Mouse (Mus musculus) stomach, embryonic 15.5 days (tissue): ENCODE data around the gene Fcho2. TPM values are rescaled to one million over a fixed set of nuclear protein-coding genes. Genes with fewer than 3 reads are reported as not detected.
"Not testable (repeated sequence)": the region's sequence is repeated elsewhere in the genome, so short reads cannot be mapped to it uniquely, and the experiment has no call there.

ENCODE experiments used
- ATAC-seq: fragments of 200-750 bp; cut with Nextera tagmentation; 2 replicates; pipeline ENCODE4 v1.8.0; 2017; ENCODE audit warnings: low read depth, moderate number of reproducible peaks, moderate TSS enrichment; ENCODE audit not compliant: insufficient read depth, low FRiP score
- H3K27ac ChIP-seq: fragments of 300-500 bp; sonication (generic); 2 replicates; pipeline ENCODE4 v1.5.1; 2015; ENCODE audit warnings: mild to moderate bottlenecking, inconsistent platforms
- H3K27me3 ChIP-seq: fragments of 300-500 bp; sonication (generic); replicated peaks from 2 replicates; pipeline ENCODE4 v1.6.1; 2015; ENCODE audit warnings: inconsistent platforms
- H3K36me3 ChIP-seq: fragments of 300-500 bp; sonication (generic); 2 replicates; pipeline ENCODE4 v1.6.1; 2015; ENCODE audit warnings: inconsistent platforms
- H3K4me1 ChIP-seq: fragments of 300-500 bp; sonication (generic); 2 replicates; pipeline ENCODE4 v1.6.1; 2015; ENCODE audit warnings: inconsistent platforms
- H3K4me2 ChIP-seq: fragments of 300-500 bp; sonication (generic); 2 replicates; pipeline ENCODE4 v1.6.1; 2015; ENCODE audit warnings: mild to moderate bottlenecking, inconsistent platforms
- H3K4me3 ChIP-seq: fragments of 300-500 bp; sonication (generic); replicated peaks from 2 replicates; pipeline ENCODE4 v1.5.1; 2015; ENCODE audit warnings: inconsistent platforms
- H3K9ac ChIP-seq: fragments of 300-500 bp; sonication (generic); 2 replicates; pipeline ENCODE4 v1.6.1; 2015; ENCODE audit warnings: inconsistent platforms
- H3K9me3 ChIP-seq: fragments of 300-500 bp; sonication (generic); 2 replicates; pipeline ENCODE4 v1.6.1; 2016; ENCODE audit warnings: inconsistent platforms
- WGBS: fragments of 180-500 bp; shearing (Covaris S2); methylation state at CpG from one replicate; pipeline ENCODE4 v1.1.7; 2015; 5-methylcytosine and 5-hydroxymethylcytosine counted together
- polyA plus RNA-seq: library from polyadenylated mRNA; unstranded; fragments of >200 nt; fragmentation: Nextera tagmentation; extraction: Ambion mirVana; gene quantifications from 2 replicates; pipeline ENCODE4 v1.2.1, GENCODE M21; 2015

Gene Fcho2
- polyA plus RNA-seq, 1 experiment from 2014 or later = 47.8 TPM

DNA sequence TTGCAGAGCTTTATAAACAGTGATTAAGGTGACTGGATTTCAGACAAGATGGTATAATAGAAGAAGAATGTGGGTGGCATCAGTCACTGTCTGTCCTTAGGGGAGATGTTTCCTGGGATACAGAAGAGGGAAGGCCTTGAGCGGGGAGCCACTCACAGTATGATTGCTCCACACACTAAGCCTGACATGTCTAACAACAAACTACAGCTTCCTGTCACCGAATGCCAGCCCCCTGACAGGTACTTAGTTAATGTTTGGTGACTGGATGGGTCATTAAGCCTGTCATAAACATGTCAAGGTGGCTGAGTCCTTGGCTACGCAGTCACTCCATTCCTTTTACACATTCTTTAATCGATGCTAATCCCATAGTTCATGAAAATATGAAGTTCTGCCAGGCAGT is 3.0 kb upstream of the Fcho2 start:
- Histone ChIP-seq H3K9ac (no peak overlapping the region), H3K9me3 (no peaks in the 10 kb centered on the region), H3K36me3 (no peaks in the 10 kb centered on the region), H3K4me2 (no peak overlapping the region), H3K4me1 (peaks cover 11% of the 10 kb centered on the region; the same call in 1 of the 2 replicates), H3K4me3 (no peak overlapping the region), H3K27me3 (no peaks in the 10 kb centered on the region), H3K27ac (no peak overlapping the region)
- 63% methylated on average over 4 of the region's 4 CpGs for WGBS
- ATAC-seq = no peak

DNA sequence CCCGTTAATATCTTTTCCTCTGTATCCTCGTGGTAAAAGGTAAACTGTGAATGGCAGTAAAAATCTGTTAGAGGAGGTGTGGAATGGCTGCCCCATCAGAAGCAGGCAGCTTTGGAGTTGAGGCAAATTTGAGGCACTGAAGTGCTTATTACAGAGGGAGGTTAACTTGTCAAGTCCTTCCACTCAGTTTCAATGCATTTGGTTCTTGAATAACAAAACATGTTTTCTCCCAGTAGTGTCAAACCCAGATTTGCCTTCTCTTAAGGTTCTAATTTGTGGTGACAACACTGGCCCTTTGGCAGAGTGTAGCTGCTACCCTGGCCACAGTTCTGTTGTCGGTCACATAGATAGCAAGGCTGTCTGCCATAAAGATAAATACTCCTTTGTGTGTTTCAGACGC is 2.5 kb upstream of the Fcho2 start:
- Histone ChIP-seq H3K4me3 (no peak overlapping the region), H3K36me3 (no peaks in the 10 kb centered on the region), H3K9ac (no peak overlapping the region), H3K9me3 (no peaks in the 10 kb centered on the region), H3K4me1 (peaks cover 11% of the 10 kb centered on the region; the same call in 1 of the 2 replicates), H3K27me3 (no peaks in the 10 kb centered on the region), H3K27ac (no peak overlapping the region), H3K4me2 (no peak overlapping the region)
- WGBS = 42% methylated on average over 4 of the region's 4 CpGs
- ATAC-seq = no peak

DNA sequence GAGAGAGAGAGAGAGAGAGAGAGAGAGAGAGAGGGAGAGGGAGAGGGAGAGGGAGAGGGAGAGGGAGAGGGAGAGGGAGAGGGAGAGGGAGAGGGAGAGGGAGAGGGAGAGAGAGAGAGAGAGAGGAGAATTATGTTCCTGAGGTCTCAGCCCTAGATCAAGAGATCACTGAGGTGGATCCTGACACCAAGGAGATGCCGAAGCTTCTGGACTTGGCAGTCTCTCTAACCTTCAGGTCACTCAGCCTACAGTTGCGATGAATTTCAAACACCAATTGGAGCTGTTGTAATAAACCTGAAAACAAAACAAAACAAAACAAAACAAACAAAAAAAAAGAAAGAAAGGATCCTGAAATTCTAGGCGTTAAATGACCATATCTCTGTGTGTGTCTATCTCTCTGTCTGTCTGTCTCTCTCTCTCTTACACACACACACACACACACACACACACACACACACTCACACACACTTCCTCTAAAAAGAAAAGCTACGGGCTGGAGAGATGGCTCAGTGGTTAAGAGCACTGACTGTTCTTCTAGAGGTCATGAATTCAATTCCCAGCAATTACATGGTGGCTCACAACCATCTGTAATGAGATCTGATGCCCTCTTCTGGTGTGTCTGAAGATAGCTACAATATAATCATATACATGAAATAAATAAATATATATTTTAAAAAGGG is 1.9 kb upstream of the Fcho2 start:
- not testable (repeated sequence) for H3K9me3 ChIP-seq, H3K4me3 ChIP-seq, H3K9ac ChIP-seq, H3K27me3 ChIP-seq, H3K27ac ChIP-seq, H3K4me2 ChIP-seq, ATAC-seq, H3K36me3 ChIP-seq
- 66% methylated on average over 4 of the region's 4 CpGs for WGBS
- H3K4me1 ChIP-seq = peaks cover 15% of the 10 kb centered on the region; the same call in 1 of the 2 replicates

DNA sequence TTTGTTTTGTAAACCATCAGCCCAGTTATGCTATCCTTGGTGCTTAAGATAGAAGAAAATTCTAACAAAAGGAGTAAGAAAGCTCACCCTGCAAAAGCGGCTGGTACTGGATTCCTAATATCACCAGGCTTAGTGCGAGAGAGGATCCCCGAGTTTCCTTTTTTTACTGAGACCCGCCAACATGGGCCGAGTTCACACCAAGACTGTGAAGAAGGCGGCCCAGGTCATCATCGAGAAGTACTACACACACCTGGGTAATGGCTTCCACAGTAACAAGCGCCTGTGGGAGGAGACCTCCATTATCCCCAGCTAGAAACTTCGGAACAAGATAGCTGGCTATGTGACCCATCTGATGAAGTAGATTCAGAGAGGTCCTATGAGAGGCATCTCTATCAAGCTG is 1.3 kb upstream of the Fcho2 start:
- no peak overlapping the region for H3K4me2 ChIP-seq
- H3K27me3 ChIP-seq = no peaks in the 10 kb centered on the region
- H3K27ac ChIP-seq = no peak overlapping the region
- H3K9me3 ChIP-seq = no peaks in the 10 kb centered on the region
- 75% methylated on average over 9 of the region's 9 CpGs for WGBS
- H3K36me3 ChIP-seq = no peaks in the 10 kb centered on the region
- H3K4me3 ChIP-seq = no peak overlapping the region
- peaks cover 15% of the 10 kb centered on the region; the same call in 1 of the 2 replicates for H3K4me1 ChIP-seq
- ATAC-seq = no peak
- no peak overlapping the region for H3K9ac ChIP-seq

DNA sequence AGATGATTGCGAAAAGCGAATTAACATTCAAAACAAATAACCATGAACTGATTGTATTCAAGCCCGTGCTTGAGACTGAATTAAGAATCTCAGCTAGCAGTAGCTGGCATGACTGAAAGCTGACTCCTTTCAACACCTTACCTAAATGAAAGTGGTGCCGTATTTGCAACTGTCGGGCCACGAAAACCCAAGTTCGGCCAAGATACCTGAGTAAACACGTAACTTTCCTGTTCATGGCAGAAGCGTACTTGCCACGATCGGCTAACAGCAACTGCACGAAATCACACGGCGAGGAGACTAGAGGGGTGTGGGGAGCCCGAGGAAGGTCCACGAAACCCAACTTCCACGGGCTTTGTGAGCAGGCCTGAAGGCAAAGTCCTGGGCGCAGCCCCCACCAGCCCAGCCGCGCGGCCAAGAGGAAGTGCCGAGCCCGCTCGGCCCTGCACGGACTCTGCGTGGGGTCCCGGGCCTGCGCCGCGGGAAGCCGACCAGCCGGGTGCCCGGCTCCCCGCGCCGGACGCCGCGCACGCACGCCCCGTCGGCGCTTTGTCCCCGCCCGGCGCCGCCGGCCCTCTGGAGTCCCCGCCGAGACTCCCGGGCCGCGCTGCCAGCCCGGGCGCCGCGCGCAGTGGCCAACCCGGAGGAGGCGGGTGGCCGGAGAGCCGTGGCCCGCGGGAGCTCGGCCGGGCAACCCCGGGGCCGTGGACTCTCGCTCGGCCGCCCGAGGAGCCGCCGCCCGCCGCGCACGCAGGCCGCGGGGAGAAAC is 791 bp downstream of the Fcho2 start:
- H3K27ac ChIP-seq = peak overlapping the region; percentile 97
- peaks cover 11% of the 10 kb centered on the region; the same call in 1 of the 2 replicates for H3K4me1 ChIP-seq
- WGBS = under 1% methylated on average over 78 of the region's 81 CpGs
- ATAC-seq = peak; percentile 27
- peak overlapping the region; percentile 73 for H3K4me3 ChIP-seq
- H3K9ac ChIP-seq = peak overlapping the region; percentile 70
- no peaks in the 10 kb centered on the region for H3K9me3 ChIP-seq
- H3K4me2 ChIP-seq = peak overlapping the region; percentile 53
- no peaks in the 10 kb centered on the region for H3K36me3 ChIP-seq
- H3K27me3 ChIP-seq = no peaks in the 10 kb centered on the region

DNA sequence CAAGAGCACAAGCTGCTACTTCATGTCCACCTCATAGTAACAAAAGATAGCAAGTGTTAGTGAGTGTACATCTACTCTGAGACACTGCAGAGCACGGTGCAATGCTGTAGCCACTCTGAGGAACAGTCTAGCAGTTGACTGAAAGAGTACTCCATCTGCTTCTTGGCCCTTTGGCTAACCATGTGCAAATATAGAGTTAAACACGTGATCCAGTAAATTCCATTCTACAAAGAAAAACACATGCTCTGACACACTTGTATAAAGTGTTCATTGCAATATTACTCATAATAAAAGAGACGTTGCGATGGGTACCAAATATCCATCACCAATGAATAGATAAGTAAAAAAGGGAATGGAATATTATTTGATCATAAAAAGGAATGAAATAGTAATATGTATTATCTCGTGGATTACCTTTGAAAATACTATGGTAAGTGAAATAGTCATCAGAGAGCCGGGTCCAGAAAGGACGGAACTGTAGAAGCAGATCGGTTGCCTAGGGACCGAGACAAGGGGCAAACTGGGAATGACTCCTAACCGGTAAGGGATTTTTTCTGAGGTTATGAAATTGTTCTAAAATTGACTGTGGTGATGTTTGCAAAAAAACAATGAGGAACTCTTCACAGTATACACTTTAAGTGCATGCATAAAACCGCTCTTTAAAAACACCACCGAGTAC is 1.5 kb downstream of the Fcho2 start:
- Histone ChIP-seq H3K27ac (0 out of 2 replicates have a peak overlapping the region, but pooled peaks have one; percentile 97), H3K36me3 (no peaks in the 10 kb centered on the region), H3K4me1 (0 out of 2 replicates have a peak, but pooled peaks cover 10% of the 10 kb centered on the region), H3K9ac (no peak overlapping the region), H3K4me2 (peak overlapping the region; percentile 53), H3K4me3 (peak overlapping the region; percentile 73), H3K27me3 (no peaks in the 10 kb centered on the region), H3K9me3 (no peaks in the 10 kb centered on the region)
- ATAC-seq = no peak
- WGBS = 23% methylated on average over 12 of the region's 12 CpGs

DNA sequence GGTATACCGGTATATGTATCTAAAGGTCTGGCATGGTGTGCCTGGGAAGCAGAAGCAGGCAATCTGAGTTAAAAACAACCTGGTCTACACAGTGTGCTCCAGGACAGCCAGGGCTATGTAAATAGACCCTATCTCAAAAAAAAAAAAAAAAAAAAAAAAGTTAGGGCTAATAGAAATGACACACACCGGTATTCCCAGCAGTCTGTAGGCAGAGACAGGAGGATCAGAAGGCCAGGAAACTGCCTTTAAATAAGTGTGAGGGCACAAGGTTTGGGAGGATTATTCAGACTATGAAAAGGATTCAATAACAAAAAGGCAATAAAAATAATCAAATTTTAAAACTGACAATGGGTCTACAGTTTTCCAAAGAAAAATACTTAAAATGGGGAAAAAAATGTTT is 2.1 kb downstream of the Fcho2 start:
- 0 out of 2 replicates have a peak, but pooled peaks cover 10% of the 10 kb centered on the region for H3K4me1 ChIP-seq
- no peak overlapping the region for H3K27ac ChIP-seq
- peak overlapping the region; percentile 53; the same call in 1 of the 2 replicates for H3K4me2 ChIP-seq
- H3K9me3 ChIP-seq = no peaks in the 10 kb centered on the region
- no peaks in the 10 kb centered on the region for H3K36me3 ChIP-seq
- no peaks in the 10 kb centered on the region for H3K27me3 ChIP-seq
- no peak for ATAC-seq
- H3K9ac ChIP-seq = no peak overlapping the region
- WGBS = 64% methylated on average over 2 of the region's 2 CpGs
- no peak overlapping the region for H3K4me3 ChIP-seq

DNA sequence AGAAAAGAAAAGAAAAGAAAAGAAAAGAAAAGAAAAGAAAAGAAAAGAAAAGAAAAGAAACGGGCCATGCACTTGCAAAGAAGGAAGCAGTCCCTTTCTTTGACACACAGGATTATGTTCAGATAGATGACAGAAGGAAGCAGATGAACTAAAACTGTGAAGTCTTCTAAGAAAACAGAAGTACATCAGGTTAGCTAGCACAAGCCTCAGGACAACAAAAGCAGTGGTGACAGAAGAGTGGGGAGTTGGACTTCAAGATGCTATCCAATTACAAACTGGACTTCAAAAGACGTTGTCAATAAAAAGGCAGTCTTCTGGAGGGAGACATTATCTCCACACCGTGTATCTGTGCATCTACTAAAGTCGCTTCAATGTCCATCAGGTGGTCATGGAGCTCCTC is 3.0 kb downstream of the Fcho2 start:
- no peaks in the 10 kb centered on the region for H3K27me3 ChIP-seq
- no peaks in the 10 kb centered on the region for H3K36me3 ChIP-seq
- no peak overlapping the region for H3K4me3 ChIP-seq
- no peak overlapping the region for H3K4me2 ChIP-seq
- 64% methylated on average over 4 of the region's 4 CpGs for WGBS
- H3K4me1 ChIP-seq = 0 out of 2 replicates have a peak, but pooled peaks cover 10% of the 10 kb centered on the region
- no peak overlapping the region for H3K9ac ChIP-seq
- no peak for ATAC-seq
- peak overlapping the region; percentile 49; the same call in 1 of the 2 replicates for H3K27ac ChIP-seq
- H3K9me3 ChIP-seq = no peaks in the 10 kb centered on the region

DNA sequence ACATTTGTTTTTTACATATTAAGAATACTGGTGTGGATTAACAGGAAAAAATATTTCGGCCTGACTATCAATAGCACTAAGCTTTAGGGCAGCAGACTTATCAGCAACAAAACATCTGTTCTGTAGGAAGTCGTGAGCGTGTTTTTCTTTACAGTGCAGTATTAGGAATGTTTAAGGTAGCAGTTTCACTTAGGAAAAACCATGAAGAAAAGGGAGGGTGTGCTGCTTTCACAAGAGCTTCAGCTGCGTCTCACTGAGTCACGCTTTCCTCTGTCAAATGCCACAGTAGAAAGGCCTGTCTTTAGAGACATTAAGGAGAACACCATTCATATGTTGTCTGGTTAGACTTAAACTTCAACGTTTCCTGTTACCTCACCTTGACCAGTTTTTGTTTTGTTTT is 5.1 kb downstream of the Fcho2 start:
- 0 out of 2 replicates have a peak, but pooled peaks cover 7% of the 10 kb centered on the region for H3K4me1 ChIP-seq
- ATAC-seq = peak; percentile 32; the same call in 1 of the 2 replicates
- no peak overlapping the region for H3K4me3 ChIP-seq
- WGBS = 42% methylated on average over 6 of the region's 6 CpGs
- H3K4me2 ChIP-seq = no peak overlapping the region
- no peaks in the 10 kb centered on the region for H3K9me3 ChIP-seq
- no peaks in the 10 kb centered on the region; the same call in 1 of the 2 replicates for H3K36me3 ChIP-seq
- H3K9ac ChIP-seq = no peak overlapping the region
- H3K27ac ChIP-seq = peak overlapping the region; percentile 27; the same call in 1 of the 2 replicates
- H3K27me3 ChIP-seq = no peaks in the 10 kb centered on the region

DNA sequence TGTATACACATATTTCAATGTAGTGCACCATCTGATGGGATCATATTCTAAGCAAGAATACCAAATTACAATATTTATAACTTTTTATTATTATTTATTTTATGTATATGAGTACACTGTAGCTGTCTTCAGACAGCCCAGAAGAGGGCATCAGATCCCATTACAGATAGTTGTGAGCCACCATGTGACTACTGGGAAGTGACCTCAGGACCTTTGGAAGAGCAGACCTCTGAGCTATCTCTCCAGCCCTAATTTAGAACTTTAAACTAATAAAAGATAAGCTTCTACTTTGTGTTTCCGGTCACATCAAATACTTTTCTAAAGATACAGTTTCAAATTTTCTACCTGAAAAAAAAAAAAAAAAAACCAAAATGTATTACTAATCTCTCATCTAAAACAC is 6.2 kb downstream of the Fcho2 start:
- Histone ChIP-seq H3K9me3 (no peaks in the 10 kb centered on the region), H3K27me3 (no peaks in the 10 kb centered on the region), H3K36me3 (peaks cover 4% of the 10 kb centered on the region; the same call in 1 of the 2 replicates), H3K9ac (no peak overlapping the region), H3K4me2 (no peak overlapping the region), H3K4me1 (0 out of 2 replicates have a peak, but pooled peaks cover 7% of the 10 kb centered on the region), H3K4me3 (no peak overlapping the region), H3K27ac (no peak overlapping the region)
- 68% methylated on average over 1 of the region's 1 CpGs for WGBS
- ATAC-seq = no peak

DNA sequence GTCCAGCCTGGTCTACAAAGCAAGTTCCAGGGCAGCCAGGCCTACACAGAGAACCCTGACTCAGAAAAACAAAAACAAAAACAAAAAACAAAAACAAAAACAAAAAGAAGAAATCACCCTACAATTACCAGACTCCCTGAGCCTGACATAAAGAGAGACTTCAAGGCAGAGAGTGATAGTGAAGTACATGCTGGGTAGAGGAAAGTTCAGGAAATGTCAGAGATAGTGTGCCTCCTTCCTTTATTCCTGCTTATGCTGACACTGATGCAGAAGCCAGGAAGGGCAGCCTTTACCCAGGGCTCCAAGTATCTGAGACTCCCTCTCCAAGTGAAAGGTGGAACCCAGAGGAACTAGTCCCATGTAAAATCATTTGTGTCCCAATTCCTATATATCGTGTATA is 10.8 kb downstream of the Fcho2 start:
- no peak overlapping the region for H3K4me2 ChIP-seq

More for the DNA sequence above, 10.8 kb downstream of the Fcho2 start:
- no peak overlapping the region for H3K9ac ChIP-seq
- peaks cover 24% of the 10 kb centered on the region for H3K36me3 ChIP-seq
- no peak for ATAC-seq
- H3K4me1 ChIP-seq = no peaks in the 10 kb centered on the region
- no peaks in the 10 kb centered on the region for H3K27me3 ChIP-seq
- no peaks in the 10 kb centered on the region for H3K9me3 ChIP-seq
- no peak overlapping the region for H3K4me3 ChIP-seq
- 91% methylated on average over 1 of the region's 1 CpGs for WGBS
- H3K27ac ChIP-seq = no peak overlapping the region
